Mouse (Mus musculus) heart, postnatal 14 days (tissue): ENCODE measurements around the gene Arpp19. TPM values are rescaled to one million over a fixed set of nuclear protein-coding genes. Genes with fewer than 3 reads are reported as not detected.

Source experiments
- DNase-seq, 2 experiments: peaks; one replicate each; pipeline ENCODE4 v3.0.0; 2021 to 2022
- intact Hi-C: fragments of 180-260 bp; cut with DNase I; formaldehyde crosslinking; loops from one replicate; pipeline ENCODE4 v1.15.1; 2025
- total RNA-seq, 2 experiments: library from RNA; stranded (reverse); gene quantifications; 2 replicates each; pipeline ENCODE4 v1.2.3; 2021

The Arpp19 gene
- total RNA-seq, 2 experiments from 2014 or later, result 134 to 143 TPM

DNA sequence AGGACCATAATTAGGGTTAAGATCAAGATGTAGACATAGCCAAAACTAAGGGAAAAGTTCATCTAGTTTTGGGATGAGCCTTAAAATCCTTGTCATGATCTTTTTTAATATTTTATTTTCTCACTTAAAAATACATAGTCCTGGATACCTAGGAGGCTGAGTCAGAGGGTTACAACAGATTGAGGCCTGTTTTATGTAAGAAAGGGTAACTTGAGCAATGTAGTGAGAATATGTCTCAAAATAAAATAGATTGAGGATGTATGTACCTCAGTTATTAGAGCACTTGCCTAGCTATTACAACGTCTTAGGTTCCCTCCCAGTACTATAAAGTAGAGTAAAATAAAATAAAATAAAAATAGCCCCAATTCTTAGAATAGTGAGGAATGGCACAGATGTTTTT, 54.7 kb downstream of the Arpp19 start:
- DNase-seq, result no peak
- intact Hi-C loops, result no loop called here

- no peak for DNase-seq
- intact Hi-C loops, result no loop called here
Measured at GRCm38 (mm10) chr9:75094762-75095161, 57.3 kb downstream of the Arpp19 start.

- no peak for DNase-seq
- intact Hi-C loops, result no loop called here
Measured at GRCm38 (mm10) chr9:75098937-75099336, 61.5 kb downstream of the Arpp19 start.

DNA sequence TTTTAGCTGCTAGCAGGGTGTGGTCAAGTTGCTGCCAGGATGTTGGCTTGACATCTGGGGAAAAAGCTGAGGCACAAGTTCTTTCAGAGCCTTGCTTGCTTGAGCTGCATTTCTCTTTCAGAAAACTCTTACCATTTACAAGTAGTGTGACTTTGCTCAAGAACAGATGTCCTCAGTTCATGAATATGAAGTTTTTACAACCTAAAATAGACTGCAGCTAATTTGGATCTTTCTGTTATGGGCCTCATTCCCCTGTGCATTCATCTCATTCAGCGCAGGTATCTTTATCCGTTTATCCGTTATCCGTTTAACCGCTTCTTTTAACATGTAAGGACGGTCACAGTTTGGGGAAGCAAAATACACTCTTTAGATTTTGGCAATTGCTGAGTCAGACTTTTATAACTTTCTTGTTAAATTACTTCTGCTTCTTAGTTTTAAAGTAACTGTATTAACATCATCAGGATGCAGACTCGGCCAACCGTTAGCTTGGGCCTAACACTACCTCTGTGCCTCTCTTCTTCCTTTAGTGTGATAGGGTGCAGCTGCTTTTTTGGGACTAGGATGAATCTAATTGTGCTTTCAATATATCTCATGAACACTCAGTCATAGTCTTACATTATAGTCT, 62.9 kb downstream of the Arpp19 start:
- no peak for DNase-seq
- intact Hi-C loops, result no loop called here

DNA sequence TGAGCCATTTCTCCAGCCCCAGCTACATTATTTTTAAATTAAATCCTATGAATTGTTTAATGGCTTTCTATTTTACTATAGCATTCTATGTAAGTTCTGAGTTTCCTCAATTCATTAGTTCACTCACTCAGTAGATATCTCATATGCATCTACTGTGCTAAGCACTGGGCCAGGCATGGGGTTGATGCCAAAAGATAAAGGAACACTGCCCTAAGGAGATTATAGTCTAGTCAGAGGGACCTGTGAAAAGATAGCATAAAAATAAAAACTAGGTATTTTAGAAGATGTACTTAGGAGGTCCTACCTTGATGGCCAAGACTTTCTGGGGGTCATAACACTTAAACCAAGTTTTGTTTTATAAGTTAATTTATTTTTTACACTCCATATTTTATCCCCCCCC, 64.7 kb downstream of the Arpp19 start:
- no peak for DNase-seq
- intact Hi-C loops, result no loop called here

Other genes starting within 250 kb of the Arpp19 start
- gene Onecut1, start 175.7 kb upstream of the Arpp19 start, total RNA-seq, result not detected
- gene Fam214a, start 84.7 kb upstream of the Arpp19 start, total RNA-seq, result 10 to 100 TPM; 26.7 to 36.3 TPM
- 10 to 100 TPM; 12.3 to 13.8 TPM for gene Myo5a, start 33.4 kb downstream of the Arpp19 start, total RNA-seq
- gene Myo5c, start 194.4 kb downstream of the Arpp19 start, total RNA-seq, result 1 to 10 TPM; 5.8 to 6.2 TPM